Mouse (Mus musculus) stomach, embryonic 16.5 days (tissue): ENCODE results near the gene Gp9. TPM values are rescaled to one million over a fixed set of nuclear protein-coding genes. Genes with fewer than 3 reads are reported as not detected.

Experiments used
- ATAC-seq: fragments of 200-750 bp; cut with Nextera tagmentation; 2 replicates; pipeline ENCODE4 v1.8.0; 2017; ENCODE audit warnings: moderate number of reproducible peaks, moderate TSS enrichment; ENCODE audit not compliant: insufficient read depth, low FRiP score
- H3K27ac ChIP-seq: fragments of 300-500 bp; sonication (generic); 2 replicates; pipeline ENCODE4 v1.5.1; 2014; ENCODE audit warnings: low read length
- H3K27me3 ChIP-seq: fragments of 300-500 bp; sonication (generic); 2 replicates; pipeline ENCODE4 v1.6.1; 2014; ENCODE audit warnings: low read length, control low read depth, mixed read lengths; ENCODE audit not compliant: control insufficient read depth, insufficient read depth
- H3K36me3 ChIP-seq: fragments of 300-500 bp; sonication (generic); 2 replicates; pipeline ENCODE4 v1.6.1; 2014; ENCODE audit warnings: low read length; ENCODE audit not compliant: control insufficient read depth, insufficient read depth
- H3K4me1 ChIP-seq: fragments of 300-500 bp; sonication (generic); 2 replicates; pipeline ENCODE4 v1.6.1; 2014; ENCODE audit warnings: low read length, control low read depth, mixed read lengths; ENCODE audit not compliant: control insufficient read depth, insufficient read depth
- H3K4me2 ChIP-seq: fragments of 300-500 bp; sonication (generic); 2 replicates; pipeline ENCODE4 v1.6.1; 2014; ENCODE audit warnings: low read depth, low read length, mixed read lengths
- H3K4me3 ChIP-seq: fragments of 300-500 bp; sonication (generic); replicated peaks from 2 replicates; pipeline ENCODE4 v1.5.1; 2014; ENCODE audit warnings: mild to moderate bottlenecking, low read length
- H3K9ac ChIP-seq: fragments of 300-500 bp; sonication (generic); 2 replicates; pipeline ENCODE4 v1.6.1; 2014; ENCODE audit warnings: low read length
- H3K9me3 ChIP-seq: fragments of 300-500 bp; sonication (generic); replicated peaks from 2 replicates; pipeline ENCODE4 v1.6.1; 2016; ENCODE audit warnings: low read length, control low read depth; ENCODE audit not compliant: control insufficient read depth
- WGBS: fragments of 180-500 bp; shearing (Covaris S2); extraction: QIAGEN DNeasy Blood & Tissue Kit; methylation state at CpG from one replicate; pipeline ENCODE4 v1.1.7; 2014; 5-methylcytosine and 5-hydroxymethylcytosine counted together
- polyA plus RNA-seq: library from polyadenylated mRNA; unstranded; fragments of >200 nt; fragmentation: Nextera tagmentation; extraction: Ambion mirVana; gene quantifications from 2 replicates; pipeline ENCODE4 v1.2.1, GENCODE M21; 2015

Gene Gp9
- polyA plus RNA-seq, 1 experiment from 2014 or later: 1.4 TPM

GRCm38 (mm10) chr6:87746059-87746458 lies 31.8 kb upstream of the Gp9 start:
- WGBS: 46% methylated on average over 3 of the region's 3 CpGs
- H3K9ac ChIP-seq: no peak overlapping the region
- no peak for ATAC-seq
- peaks cover 10% of the 10 kb centered on the region; the same call in 1 of the 2 replicates for H3K4me1 ChIP-seq
- 0 out of 2 replicates have a peak overlapping the region, but pooled peaks have one; percentile 1 for H3K27ac ChIP-seq
- no peaks in the 10 kb centered on the region for H3K36me3 ChIP-seq
- no peaks in the 10 kb centered on the region for H3K27me3 ChIP-seq
- H3K4me2 ChIP-seq: no peak overlapping the region
- H3K4me3 ChIP-seq: no peak overlapping the region
- H3K9me3 ChIP-seq: no peaks in the 10 kb centered on the region

- no peaks in the 10 kb centered on the region for H3K27me3 ChIP-seq
- H3K4me1 ChIP-seq: peaks cover 10% of the 10 kb centered on the region; the same call in 1 of the 2 replicates
- WGBS: 56% methylated on average over 2 of the region's 2 CpGs
- no peak overlapping the region for H3K4me2 ChIP-seq
- peak overlapping the region; percentile 47; the same call in 1 of the 2 replicates for H3K27ac ChIP-seq
- no peaks in the 10 kb centered on the region for H3K36me3 ChIP-seq
- H3K9me3 ChIP-seq: no peaks in the 10 kb centered on the region
- no peak overlapping the region for H3K9ac ChIP-seq
- peak; percentile 76; the same call in 1 of the 2 replicates for ATAC-seq
- no peak overlapping the region for H3K4me3 ChIP-seq
Measured at GRCm38 (mm10) chr6:87746849-87747248, 31.0 kb upstream of the Gp9 start.

- Histone ChIP-seq H3K4me1 (peaks cover 10% of the 10 kb centered on the region; the same call in 1 of the 2 replicates), H3K36me3 (no peaks in the 10 kb centered on the region), H3K4me3 (no peak overlapping the region), H3K27me3 (no peaks in the 10 kb centered on the region), H3K4me2 (no peak overlapping the region), H3K27ac (no peak overlapping the region), H3K9ac (no peak overlapping the region), H3K9me3 (no peaks in the 10 kb centered on the region)
- no peak for ATAC-seq
- 79% methylated on average over 2 of the region's 2 CpGs for WGBS
Measured at GRCm38 (mm10) chr6:87748078-87748477, 29.8 kb upstream of the Gp9 start.

GRCm38 (mm10) chr6:87748531-87748930 lies 29.3 kb upstream of the Gp9 start:
- Histone ChIP-seq H3K4me2 (no peak overlapping the region), H3K36me3 (no peaks in the 10 kb centered on the region), H3K9ac (no peak overlapping the region), H3K4me3 (no peak overlapping the region), H3K27ac (no peak overlapping the region), H3K9me3 (no peaks in the 10 kb centered on the region), H3K27me3 (no peaks in the 10 kb centered on the region), H3K4me1 (peaks cover 10% of the 10 kb centered on the region; the same call in 1 of the 2 replicates)
- 79% methylated on average over 6 of the region's 6 CpGs for WGBS
- no peak for ATAC-seq

GRCm38 (mm10) chr6:87750184-87750910 lies 27.5 kb upstream of the Gp9 start:
- H3K27ac ChIP-seq: no peak overlapping the region
- H3K9me3 ChIP-seq: no peaks in the 10 kb centered on the region
- peaks cover 10% of the 10 kb centered on the region; the same call in 1 of the 2 replicates for H3K4me1 ChIP-seq
- no peaks in the 10 kb centered on the region for H3K27me3 ChIP-seq
- no peak overlapping the region for H3K4me3 ChIP-seq
- no peak for ATAC-seq
- WGBS: 88% methylated on average over 8 of the region's 8 CpGs
- H3K4me2 ChIP-seq: no peak overlapping the region
- no peak overlapping the region for H3K9ac ChIP-seq
- no peaks in the 10 kb centered on the region for H3K36me3 ChIP-seq

- no peak for ATAC-seq
- no peak overlapping the region for H3K27ac ChIP-seq
- no peak overlapping the region for H3K4me2 ChIP-seq
- H3K27me3 ChIP-seq: no peaks in the 10 kb centered on the region
- WGBS: 85% methylated on average over 6 of the region's 6 CpGs
- H3K9ac ChIP-seq: no peak overlapping the region
- H3K36me3 ChIP-seq: no peaks in the 10 kb centered on the region
- H3K4me1 ChIP-seq: 0 out of 2 replicates have a peak, but pooled peaks cover 5% of the 10 kb centered on the region
- no peak overlapping the region for H3K4me3 ChIP-seq
- no peaks in the 10 kb centered on the region for H3K9me3 ChIP-seq
Measured at GRCm38 (mm10) chr6:87751574-87751973, 26.3 kb upstream of the Gp9 start.

- Histone ChIP-seq H3K27me3 (no peaks in the 10 kb centered on the region), H3K27ac (no peak overlapping the region), H3K4me2 (no peak overlapping the region), H3K9ac (no peak overlapping the region), H3K4me1 (no peaks in the 10 kb centered on the region), H3K36me3 (no peaks in the 10 kb centered on the region), H3K4me3 (no peak overlapping the region), H3K9me3 (no peaks in the 10 kb centered on the region)
- ATAC-seq: no peak
- 85% methylated on average over 4 of the region's 4 CpGs for WGBS
Measured at GRCm38 (mm10) chr6:87755196-87755595, 22.7 kb upstream of the Gp9 start.

- Histone ChIP-seq H3K4me3 (no peak overlapping the region), H3K9ac (no peak overlapping the region), H3K36me3 (no peaks in the 10 kb centered on the region), H3K9me3 (no peaks in the 10 kb centered on the region), H3K4me1 (no peaks in the 10 kb centered on the region), H3K27ac (no peak overlapping the region), H3K27me3 (no peaks in the 10 kb centered on the region), H3K4me2 (no peak overlapping the region)
- 90% methylated on average over 8 of the region's 8 CpGs for WGBS
- no peak for ATAC-seq
Measured at GRCm38 (mm10) chr6:87756896-87757295, 21.0 kb upstream of the Gp9 start.

- H3K9ac ChIP-seq: no peak overlapping the region
- no peaks in the 10 kb centered on the region for H3K9me3 ChIP-seq
- no peak overlapping the region for H3K4me3 ChIP-seq
- H3K27ac ChIP-seq: no peak overlapping the region
- H3K36me3 ChIP-seq: no peaks in the 10 kb centered on the region
- no peaks in the 10 kb centered on the region for H3K27me3 ChIP-seq
- 52% methylated on average over 3 of the region's 3 CpGs for whole genome bisulfite sequencing
- no peak overlapping the region for H3K4me2 ChIP-seq
- H3K4me1 ChIP-seq: no peaks in the 10 kb centered on the region
- 0 out of 2 replicates have a peak, but pooled peaks have one; percentile 25 for ATAC-seq
Measured at GRCm38 (mm10) chr6:87759404-87759803, 18.5 kb upstream of the Gp9 start.
